Mouse (Mus musculus) left cerebral cortex, adult 9 months (tissue): ENCODE data around the gene Lef1.

Experiments
- DNase-seq, 2 experiments: peaks; one replicate each; pipeline ENCODE4 v3.0.0; 2022; ENCODE audit warnings: low spot score in 2 of 2

Gene Lef1

GRCm38 (mm10) chr3:131247851-131248250 lies 137.6 kb downstream of the Lef1 start:
- DNase-seq = no peak

- no peak for DNase-seq
Observed at GRCm38 (mm10) chr3:131248444-131248843, 138.2 kb downstream of the Lef1 start.

- DNase-seq = no peak
Observed at GRCm38 (mm10) chr3:131250283-131250682, 140.0 kb downstream of the Lef1 start.

GRCm38 (mm10) chr3:131250978-131251377 lies 140.7 kb downstream of the Lef1 start:
- DNase-seq = no peak

GRCm38 (mm10) chr3:131251601-131252000 lies 141.3 kb downstream of the Lef1 start:
- no peak for DNase-seq

GRCm38 (mm10) chr3:131254991-131255390 lies 144.7 kb downstream of the Lef1 start:
- no peak for DNase-seq

- DNase-seq = no peak
Observed at GRCm38 (mm10) chr3:131255399-131255981, 145.2 kb downstream of the Lef1 start.

GRCm38 (mm10) chr3:131258921-131259320 lies 148.7 kb downstream of the Lef1 start:
- DNase-seq = no peak

GRCm38 (mm10) chr3:131259392-131259965 lies 149.2 kb downstream of the Lef1 start:
- DNase-seq = no peak

GRCm38 (mm10) chr3:131260418-131260817 lies 150.1 kb downstream of the Lef1 start:
- DNase-seq = no peak

- DNase-seq = no peak
Observed at GRCm38 (mm10) chr3:131263766-131264486, 153.7 kb downstream of the Lef1 start.

- no peak for DNase-seq
Observed at GRCm38 (mm10) chr3:131265516-131265915, 155.2 kb downstream of the Lef1 start.

GRCm38 (mm10) chr3:131266366-131267050 lies 156.2 kb downstream of the Lef1 start:
- no peak for DNase-seq

GRCm38 (mm10) chr3:131270381-131270780 lies 160.1 kb downstream of the Lef1 start:
- DNase-seq = no peak

- DNase-seq = no peak
Observed at GRCm38 (mm10) chr3:131271157-131271556, 160.9 kb downstream of the Lef1 start.

- DNase-seq = peak; percentile 30 to 74
Observed at GRCm38 (mm10) chr3:131271559-131272373, 161.5 kb downstream of the Lef1 start, which contains the start of gene Hadh. Gene Hadh, minus strand, starts transcription at chr3:131272101.

GRCm38 (mm10) chr3:131272374-131273100 lies 162.3 kb downstream of the Lef1 start:
- DNase-seq = no peak
